Mouse (Mus musculus): ENCODE data around the gene Ergic3. TPM values are rescaled to one million over a fixed set of nuclear protein-coding genes. Genes with fewer than 3 reads are reported as not detected.

Ergic3 gene
- 291 and 343 TPM in 2 replicates for polyA plus RNA-seq (2012; rRNA removed)

DNA sequence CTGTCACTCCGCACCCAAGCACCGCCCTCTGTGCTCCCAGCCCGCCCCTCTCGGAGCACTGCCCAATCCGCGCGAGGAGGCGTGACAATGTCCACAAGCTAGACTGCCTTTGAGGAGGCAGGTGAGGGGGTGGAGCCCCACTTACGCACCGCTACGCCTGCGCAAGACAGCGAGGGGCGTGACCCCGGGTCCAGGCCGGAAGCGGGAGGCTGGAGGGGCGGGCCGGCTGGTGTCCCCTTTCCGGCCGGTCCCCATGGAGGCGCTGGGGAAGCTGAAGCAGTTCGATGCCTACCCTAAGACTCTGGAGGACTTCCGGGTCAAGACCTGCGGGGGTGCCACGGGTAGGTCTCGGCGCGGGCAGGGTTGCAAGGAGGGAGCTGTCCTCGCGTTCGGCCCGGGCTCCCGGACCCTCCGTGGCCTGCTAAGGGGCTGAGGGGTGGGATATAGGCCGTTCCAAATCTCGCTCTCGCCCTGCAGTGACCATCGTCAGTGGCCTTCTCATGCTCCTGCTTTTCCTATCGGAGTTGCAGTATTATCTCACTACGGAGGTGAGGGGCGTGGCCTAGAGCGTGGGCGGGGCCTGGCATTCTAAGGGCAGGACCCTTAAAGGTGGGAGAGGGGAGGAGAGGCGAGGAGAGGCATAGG lies at the start of gene Ergic3, which contains the start of gene 6430550D23Rik:
Gene Ergic3, plus strand, starts transcription at position 158 of the 645 bp plus-strand sequence.
Gene 6430550D23Rik, minus strand, starts transcription at position 90 of the 645 bp plus-strand sequence.
- peak; percentile 98 for DNase-seq (ENCODE audit: low read depth, low spot score)
- under 1% methylated on average over 45 of the region's 45 CpGs for WGBS

DNA sequence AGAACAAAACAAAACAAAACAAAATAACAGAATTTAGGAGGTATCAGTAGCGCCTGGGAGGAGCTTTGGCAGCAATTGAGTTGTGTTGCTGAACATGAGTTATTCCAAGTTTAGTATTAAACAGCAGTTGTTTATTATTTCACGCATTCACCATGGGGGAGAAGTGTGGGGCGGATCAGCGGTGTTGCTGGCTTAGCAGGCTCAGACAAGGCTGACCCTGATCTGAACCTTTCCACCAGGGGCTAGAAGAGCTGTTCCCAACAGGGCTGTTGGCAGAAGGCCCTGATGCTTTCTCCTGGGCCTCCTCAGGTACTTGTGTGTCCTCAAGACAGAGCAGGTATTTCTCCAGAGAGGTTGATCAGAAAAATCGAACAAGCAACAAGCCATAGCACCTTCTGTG lies 47.9 kb upstream of the Ergic3 start:
- no peak for DNase-seq (ENCODE audit: low read depth, low spot score)
- WGBS: 81% methylated on average over 5 of the region's 5 CpGs

DNA sequence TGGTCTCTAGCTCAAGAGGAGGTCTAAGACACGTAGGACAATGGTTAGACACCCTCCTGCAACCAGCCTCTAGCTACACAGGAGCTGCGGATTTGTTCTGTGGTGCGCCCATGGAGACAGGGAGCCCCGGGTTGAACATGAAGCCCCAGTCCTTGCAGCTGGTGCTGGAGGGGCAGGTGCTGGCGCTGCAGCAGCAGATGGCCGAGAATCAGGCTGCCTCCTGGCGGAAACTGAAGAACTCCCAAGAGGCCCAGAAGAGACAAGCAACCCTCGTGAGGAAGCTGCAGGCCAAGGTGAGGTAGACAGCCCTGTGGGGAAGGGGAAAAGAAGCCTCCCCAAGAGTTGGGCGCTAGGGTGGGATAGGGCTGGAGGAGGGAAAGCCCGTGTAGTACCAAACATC lies 46.0 kb upstream of the Ergic3 start:
- 89% methylated on average over 10 of the region's 10 CpGs for WGBS
- no peak for DNase-seq (ENCODE audit: low read depth, low spot score)

DNA sequence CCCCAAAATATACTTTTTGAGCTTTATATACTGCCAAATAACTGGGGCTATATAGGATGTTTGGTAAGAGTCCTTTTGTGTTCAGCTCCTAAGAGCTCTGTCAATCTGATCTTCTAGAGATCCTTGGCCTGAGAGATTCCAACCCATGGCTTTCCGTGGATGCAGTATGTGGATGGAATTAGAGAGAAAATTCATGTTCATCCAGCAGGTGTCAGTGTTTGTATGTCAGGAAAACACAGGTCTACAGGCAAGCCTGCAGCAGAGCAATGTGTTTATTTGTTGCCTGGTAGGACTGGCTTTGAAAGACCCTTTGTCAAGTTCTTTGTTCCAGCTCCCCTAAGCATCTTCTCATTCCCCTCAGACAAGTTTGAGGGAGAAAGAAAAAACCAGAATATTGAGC lies 44.9 kb upstream of the Ergic3 start:
- 47% methylated on average over 1 of the region's 1 CpGs for WGBS
- no peak for DNase-seq (ENCODE audit: low read depth, low spot score)

DNA sequence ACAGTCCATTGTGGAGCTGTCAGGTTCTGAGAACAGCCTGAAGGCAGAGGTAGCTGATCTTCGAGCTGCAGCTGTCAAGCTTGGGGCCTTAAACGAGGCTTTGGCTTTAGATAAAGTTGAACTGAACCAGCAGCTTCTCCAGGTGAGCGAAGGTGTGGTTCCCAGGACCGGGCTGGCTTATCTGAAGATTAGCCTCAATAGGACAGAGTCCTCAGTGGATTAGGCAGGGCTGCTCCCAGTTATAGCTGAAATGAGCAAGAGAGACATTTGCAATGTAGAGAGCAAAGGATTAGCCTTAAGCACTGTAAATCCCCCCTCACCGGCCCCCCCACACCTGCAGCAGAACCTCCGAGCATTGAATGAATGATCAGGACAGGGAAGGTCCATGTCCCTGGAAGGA lies 34.5 kb upstream of the Ergic3 start:
- DNase-seq (ENCODE audit: low read depth, low spot score): no peak
- WGBS: 74% methylated on average over 6 of the region's 6 CpGs

DNA sequence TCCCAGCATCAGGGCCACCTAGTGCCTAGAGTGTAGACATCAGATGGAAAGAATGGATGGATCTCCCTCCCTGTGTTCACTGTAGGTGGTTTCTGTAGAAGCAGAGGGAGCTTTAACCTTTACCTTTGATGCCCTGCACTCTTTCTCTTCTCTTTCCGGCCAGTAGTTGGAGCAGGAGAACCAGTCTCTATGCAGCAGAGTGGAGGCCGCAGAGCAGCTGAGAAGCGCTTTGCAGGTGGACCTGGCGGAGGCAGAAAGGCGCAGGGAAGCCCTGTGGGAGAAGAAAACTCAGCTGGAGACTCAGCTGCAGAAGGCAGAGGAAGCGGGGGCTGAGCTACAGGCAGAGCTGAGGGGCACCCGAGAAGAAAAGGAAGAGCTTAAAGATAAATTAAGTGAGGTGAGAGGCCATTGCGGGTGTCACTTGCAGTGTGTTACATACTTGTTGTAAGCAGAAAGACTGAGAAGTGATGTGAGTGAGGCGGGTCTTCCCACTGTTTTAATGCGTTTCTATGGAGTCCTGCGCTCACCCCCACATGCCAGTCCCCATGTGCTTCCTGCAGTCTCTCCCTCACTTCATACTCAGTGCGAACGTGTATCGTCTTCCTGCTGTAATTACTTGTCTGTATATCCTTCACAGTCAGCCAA lies 33.6 kb upstream of the Ergic3 start:
- DNase-seq (ENCODE audit: low read depth, low spot score): no peak
- 85% methylated on average over 14 of the region's 14 CpGs for WGBS

DNA sequence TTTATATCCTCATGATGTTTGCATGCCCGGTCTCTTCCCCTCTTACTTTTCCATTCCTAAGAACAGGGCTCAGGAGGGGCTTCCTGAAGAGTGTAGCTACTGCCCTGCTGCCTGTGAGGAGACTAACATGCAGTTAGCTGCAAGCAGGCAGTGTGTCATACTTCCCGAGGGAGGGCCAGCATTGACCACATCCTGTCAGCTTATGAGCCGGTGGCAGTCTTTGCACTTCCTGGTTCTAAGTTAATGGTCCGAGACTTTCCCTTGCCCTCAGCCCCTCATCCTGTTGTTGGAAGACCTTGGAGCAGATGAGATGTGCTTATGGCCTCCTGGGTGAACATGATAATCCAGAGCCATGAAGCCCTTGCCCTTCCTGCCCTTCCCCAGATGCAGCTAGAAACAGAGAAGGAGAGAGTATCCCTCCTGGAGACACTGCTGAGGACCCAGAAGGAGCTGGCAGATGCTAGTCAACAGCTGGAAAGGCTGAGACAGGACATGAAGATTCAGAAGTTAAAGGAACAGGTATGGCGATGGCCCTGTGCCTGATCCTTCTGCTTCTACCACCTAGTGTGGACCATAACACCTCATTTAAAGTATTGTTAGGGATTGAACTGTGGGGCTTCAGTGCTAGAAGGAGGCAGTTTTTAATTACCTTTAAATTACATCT lies 28.4 kb upstream of the Ergic3 start:
- 72% methylated on average over 5 of the region's 5 CpGs for WGBS
- no peak for DNase-seq (ENCODE audit: low read depth, low spot score)

DNA sequence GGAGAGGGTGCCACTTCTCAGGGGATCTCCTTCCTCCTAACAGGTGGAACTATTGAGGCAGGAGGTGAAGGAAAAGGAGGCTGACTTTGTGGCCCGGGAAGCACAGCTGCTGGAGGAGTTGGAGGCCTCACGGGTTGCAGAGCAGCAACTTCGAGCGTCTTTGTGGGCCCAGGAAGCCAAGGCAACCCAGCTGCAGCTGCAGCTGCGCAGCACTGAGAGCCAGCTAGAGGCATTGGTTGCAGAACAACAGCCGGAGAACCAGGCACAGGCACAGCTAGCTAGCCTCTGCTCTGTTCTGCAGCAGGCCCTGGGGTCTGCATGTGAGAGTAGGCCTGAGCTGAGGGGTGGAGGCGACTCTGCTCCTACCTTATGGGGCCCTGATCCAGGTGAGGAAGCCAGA lies 22.1 kb upstream of the Ergic3 start:
- 89% methylated on average over 7 of the region's 7 CpGs for WGBS

DNA sequence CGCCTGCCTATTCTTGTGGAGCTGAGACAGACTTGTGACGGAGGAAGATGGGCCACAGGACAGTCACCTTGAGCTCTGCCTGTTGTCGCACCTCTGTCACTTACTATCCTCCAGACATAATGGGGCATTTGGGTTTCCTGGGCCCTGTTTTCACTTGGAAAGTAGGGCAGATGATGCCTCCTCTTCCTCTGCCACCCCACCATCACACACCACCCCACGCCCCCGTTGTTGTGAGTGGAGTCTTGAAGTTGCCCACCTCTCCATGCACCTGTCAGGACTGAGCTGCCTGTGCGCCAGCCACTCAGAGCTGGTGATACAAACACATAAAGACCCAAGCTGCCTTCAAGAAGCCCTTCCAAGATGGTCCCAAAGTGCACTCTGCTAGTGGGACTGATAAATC lies 20.7 kb upstream of the Ergic3 start:
- WGBS: 97% methylated on average over 6 of the region's 6 CpGs
- DNase-seq (ENCODE audit: low read depth, low spot score): no peak

More for the DNA sequence above, 22.1 kb upstream of the Ergic3 start:
- DNase-seq (ENCODE audit: low read depth, low spot score): no peak

DNA sequence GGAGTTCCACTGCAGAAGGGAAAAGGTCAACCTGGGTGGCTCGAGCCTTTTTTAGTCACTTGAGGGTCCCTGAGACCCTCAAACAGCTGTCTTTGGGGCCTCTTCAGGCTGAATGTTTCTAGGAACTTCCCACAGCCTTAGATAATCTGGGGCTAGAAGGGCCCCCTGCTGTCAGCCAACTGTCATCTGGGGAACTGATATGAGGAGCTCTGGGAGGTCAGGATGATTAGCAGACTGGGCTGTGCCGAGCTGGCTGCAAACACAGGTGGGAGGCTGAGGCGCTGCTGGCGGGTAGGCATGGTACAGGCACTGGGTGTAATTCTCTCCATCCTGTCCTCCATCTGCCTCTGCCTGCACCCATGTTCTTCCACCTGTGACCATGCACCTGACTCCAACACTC lies 18.8 kb upstream of the Ergic3 start:
- DNase-seq (ENCODE audit: low read depth, low spot score): no peak
- 82% methylated on average over 4 of the region's 4 CpGs for WGBS

DNA sequence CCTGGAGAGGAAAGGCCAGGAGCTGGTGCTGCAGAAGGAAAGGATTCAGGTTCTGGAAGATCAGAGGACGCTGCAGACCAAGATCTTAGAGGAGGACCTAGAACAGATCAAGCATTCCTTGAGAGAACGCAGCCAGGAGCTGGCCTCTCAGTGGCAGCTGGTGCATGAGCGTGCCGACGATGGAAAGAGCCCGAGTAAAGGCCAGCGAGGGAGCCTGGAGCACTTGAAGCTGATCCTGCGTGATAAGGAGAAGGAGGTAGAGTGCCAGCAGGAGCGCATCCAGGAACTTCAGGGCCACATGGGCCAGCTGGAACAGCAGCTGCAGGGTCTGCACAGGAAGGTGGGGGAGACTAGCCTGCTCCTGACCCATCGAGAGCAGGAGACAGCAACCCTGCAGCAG lies 16.7 kb upstream of the Ergic3 start:
- no peak for DNase-seq (ENCODE audit: low read depth, low spot score)
- WGBS: 93% methylated on average over 10 of the region's 10 CpGs

DNA sequence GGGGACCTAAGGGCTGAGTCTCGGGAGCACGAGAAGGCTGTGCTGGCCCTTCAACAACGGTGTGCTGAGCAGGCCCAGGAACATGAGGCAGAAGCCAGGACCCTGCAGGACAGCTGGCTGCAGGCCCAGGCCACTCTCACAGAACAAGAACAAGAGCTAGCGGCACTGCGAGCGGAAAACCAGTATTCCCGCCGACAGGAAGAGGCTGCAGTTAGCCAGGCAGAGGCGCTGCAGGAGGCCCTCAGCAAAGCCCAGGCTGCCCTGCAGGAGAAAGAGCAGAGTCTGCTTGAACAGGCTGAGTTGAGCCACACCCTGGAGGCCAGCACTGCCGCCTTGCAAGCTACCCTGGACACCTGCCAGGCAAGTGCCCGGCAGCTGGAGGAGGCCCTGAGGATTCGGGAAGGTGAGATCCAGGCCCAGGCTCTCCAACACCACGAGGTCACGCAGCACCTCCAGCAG lies 16.0 kb upstream of the Ergic3 start:
- WGBS: 37% methylated on average over 14 of the region's 14 CpGs
- peak; percentile 37 for DNase-seq (ENCODE audit: low read depth, low spot score)

DNA sequence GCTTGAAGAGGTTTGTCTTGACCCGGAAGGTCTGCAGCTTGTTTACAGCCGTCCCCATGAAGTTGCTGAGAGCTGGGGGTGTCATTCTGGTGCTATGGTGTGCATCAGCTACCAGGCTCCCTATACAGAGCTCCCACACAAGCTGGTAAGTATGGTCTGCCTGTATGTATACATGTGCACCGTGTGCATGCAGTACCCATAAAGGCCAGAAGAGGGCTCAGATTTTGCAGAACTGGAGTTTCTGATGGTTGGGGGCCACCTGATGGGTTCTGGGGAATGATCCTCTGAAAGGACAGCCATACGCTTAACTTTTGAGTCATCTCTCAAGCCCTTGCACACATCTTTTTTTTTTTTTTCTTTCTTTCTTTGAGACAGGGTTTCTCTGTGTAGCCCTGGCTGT lies 2.5 kb upstream of the Ergic3 start:
- DNase-seq (ENCODE audit: low read depth, low spot score): no peak
- WGBS: 88% methylated on average over 4 of the region's 4 CpGs

DNA sequence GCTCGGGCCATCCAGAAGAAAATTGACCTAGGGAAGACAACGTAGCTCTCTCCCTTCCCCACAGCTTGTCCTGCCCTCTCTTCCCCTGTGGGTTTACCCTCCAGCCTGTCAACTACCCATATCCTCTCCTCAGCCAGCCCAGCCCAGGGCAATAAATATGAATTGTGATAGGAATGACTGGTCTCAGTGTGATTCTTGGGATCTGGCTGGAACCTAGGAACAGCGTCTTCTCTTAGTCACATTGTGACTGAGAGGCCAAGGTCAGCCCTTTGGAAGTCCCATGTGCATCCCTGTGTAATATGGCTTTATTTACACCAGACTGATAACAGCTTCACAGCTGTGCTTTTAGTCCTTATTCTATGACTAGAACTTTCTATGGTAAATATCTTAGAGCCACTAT lies 10.3 kb downstream of the Ergic3 start:
- DNase-seq (ENCODE audit: low read depth, low spot score): no peak
- 66% methylated on average over 3 of the region's 3 CpGs for WGBS

DNA sequence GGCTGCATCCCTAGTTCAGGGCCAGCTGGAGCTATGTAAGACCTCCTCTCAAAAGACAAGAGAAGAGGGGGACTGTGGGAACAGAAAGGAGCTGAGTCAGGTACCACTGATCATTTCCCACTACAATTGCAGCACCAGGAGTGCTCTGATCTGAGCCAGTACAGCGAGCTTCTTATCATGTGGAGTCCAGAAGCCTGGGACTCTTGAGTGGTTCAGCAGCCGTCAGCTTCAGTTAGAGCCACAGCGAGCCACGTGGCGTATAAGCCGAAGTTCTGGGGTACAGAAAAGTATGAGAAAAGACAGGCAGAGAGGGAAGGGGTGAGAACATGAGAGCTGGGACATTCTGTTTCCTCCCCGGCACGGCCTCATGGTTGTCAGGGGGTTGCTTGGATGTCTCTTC lies 13.4 kb downstream of the Ergic3 start:
- no peak for DNase-seq (ENCODE audit: low read depth, low spot score)
- 86% methylated on average over 8 of the region's 8 CpGs for WGBS

DNA sequence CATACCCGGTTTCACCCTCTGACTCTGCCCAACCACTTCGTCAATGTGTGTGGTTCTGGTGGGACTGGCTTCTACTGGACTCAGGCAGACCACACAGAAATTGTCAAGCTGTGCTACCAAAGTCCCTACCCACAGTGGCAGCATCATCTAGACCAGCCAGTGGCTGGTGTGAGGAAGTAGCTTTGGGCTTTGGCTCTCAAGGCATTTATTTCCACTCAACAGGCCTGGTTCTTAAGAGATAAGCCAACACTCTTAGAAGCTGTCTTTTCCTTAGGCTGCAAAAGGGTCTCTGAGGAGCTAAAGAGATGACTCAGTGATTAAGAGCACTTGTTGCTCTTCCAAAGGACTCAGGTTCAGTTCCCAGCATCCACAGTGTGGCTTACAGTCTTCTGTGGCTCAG lies 13.9 kb downstream of the Ergic3 start:
- no peak for DNase-seq (ENCODE audit: low read depth, low spot score)
- 66% methylated on average over 2 of the region's 2 CpGs for WGBS

DNA sequence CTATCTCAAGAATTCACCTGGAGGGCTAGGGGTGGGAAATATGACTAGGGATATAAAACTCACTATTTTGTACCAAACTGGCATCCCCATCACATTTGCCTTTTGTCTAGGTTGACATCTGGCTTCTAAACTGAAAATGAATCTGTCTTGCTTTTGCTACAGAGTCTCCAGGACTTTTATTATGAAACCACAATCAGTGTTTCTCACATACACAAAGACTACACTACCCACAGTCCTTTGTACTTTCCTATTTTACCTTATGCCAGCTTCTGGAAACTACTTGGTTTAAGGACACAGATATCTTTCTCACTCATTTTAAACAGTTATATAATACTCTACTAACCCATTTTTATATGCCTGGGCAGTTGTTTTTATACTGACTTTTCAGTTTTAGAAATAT lies 17.6 kb downstream of the Ergic3 start:
- no peak for DNase-seq (ENCODE audit: low read depth, low spot score)

DNA sequence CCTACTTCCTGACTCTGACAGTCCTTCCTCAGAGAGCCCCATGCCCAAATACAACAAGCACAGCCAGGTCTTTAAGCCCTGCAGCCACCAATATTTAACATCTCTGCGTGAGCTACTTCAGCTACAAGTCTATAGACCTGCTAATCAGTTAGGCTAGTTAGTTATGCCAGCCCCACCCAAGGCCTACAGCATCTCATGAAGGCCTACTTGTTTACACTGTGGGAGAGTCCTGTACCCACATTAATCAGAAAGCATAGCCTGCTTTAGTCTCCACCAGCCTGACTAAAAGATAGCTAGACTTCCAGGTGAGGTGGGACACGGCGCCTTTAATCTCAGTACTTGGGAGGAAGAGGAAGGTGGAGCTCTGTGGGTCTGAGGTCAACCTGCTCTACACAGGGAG lies 31.5 kb downstream of the Ergic3 start:
- WGBS: 54% methylated on average over 3 of the region's 3 CpGs
- DNase-seq (ENCODE audit: low read depth, low spot score): no peak

DNA sequence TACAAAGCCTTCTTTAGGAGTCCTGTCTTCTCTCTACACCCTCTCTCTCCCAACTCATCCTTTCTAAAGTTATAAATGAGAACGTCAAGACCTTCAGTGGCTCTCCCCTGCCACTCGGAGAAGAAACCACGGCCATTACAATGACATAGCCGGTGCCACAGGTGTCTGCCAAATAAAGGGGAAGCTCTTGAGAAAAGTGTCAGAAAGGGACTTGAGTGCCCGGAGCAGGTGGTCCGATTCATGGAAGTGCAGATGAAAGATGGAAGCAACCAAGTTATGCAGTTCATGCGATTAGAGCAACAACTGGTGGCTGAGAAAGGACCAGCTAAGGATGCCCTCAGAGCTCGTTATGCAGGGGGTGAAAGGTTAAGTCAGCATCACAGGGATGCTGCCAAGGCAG lies 35.1 kb downstream of the Ergic3 start:
- 81% methylated on average over 8 of the region's 8 CpGs for WGBS

DNA sequence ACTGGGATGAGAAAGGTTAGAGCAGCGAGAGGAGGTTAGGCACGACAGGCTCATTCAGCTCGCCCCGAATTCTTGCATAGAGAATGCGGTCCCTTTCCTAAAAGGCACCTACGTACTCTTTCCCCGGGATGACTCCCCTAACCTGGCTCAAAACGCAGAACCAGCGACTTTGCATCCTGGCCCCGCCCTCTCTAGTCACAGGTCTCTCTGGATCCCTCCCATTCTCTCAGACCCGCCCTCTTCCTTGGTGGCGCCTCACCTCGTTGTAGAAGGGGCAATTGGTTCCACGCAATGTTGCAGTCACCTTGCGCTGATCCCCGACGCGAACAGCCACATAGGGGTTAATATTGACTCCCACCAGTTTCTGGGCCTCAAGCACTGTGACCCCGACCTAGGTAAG lies 40.1 kb downstream of the Ergic3 start:
- WGBS: 5% methylated on average over 19 of the region's 19 CpGs
- DNase-seq (ENCODE audit: low read depth, low spot score): no peak

More for the DNA sequence above, 35.1 kb downstream of the Ergic3 start:
- DNase-seq (ENCODE audit: low read depth, low spot score): no peak

DNA sequence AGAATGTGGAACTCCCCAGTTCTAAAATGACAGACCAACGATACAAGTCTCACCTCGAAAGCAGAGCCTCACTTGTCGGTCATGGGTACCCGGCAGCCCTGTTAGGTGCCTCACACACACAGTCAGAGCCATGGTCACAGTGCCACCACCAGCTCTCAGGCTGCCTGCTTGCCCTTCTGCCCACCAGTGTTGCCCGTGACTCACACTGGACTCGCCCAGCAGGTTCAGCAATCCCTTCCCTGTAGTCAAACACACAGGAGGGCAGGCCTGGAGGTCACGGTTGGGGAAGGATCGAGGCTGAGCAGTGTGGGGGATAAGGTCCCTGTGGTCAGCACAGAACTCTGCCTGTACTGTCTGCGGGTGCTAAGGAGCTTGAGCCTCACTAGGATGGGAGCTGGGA lies 45.0 kb downstream of the Ergic3 start, which contains the start of gene Fer1l4:
Gene Fer1l4, minus strand, starts transcription at position 132 of the 400 bp plus-strand sequence.
- DNase-seq (ENCODE audit: low read depth, low spot score): no peak
- 55% methylated on average over 9 of the region's 9 CpGs for WGBS
